Mouse (Mus musculus) brain, embryonic 14.5 days (tissue): ENCODE measurements around the gene Apoa4.

Experiments used
- CTCF ChIP-seq: fragments of 200-500 bp; IDR thresholded peaks from 2 replicates; pipeline ENCODE4 v1.5.1; 2012; ENCODE audit warnings: inconsistent platforms, mild to moderate bottlenecking, moderate library complexity, borderline replicate concordance; ENCODE audit not compliant: insufficient read depth, insufficient read length; ENCODE audit errors: extremely low read depth
- POLR2A ChIP-seq: fragments of 200-500 bp; IDR thresholded peaks from 2 replicates; pipeline ENCODE4 v1.6.1; 2012; ENCODE audit warnings: mild to moderate bottlenecking, inconsistent platforms, borderline replicate concordance; ENCODE audit not compliant: poor library complexity, insufficient read depth, insufficient read length, severe bottlenecking; ENCODE audit errors: extremely low read depth

GRCm38 (mm10) chr9:46198936-46199335, 41.6 kb upstream of the Apoa4 start:
- TF ChIP-seq CTCF: no peak
- no peak for TF ChIP-seq POLR2A
